In genomic region chr12:55300820-55301351, GRCm38 (mm10) we compare ENCODE assay signal across 8 mouse cellular contexts. TPM values are rescaled to one million over a fixed set of nuclear protein-coding genes. Genes with fewer than 3 reads are reported as not detected.
DNase-seq lines count a peak whose midpoint lies in the region; ATAC-seq and TF ChIP-seq lines count a peak whose summit lies in the region.

No protein-coding gene starts in this region.

- 81% methylated on average over 3 of the region's 3 CpGs for WGBS in heart, postnatal 0 days
- 88% methylated on average over 3 of the region's 3 CpGs for WGBS in embryonic facial prominence, embryonic 10.5 days
- WGBS in hindbrain, postnatal 0 days, result 83% methylated on average over 3 of the region's 3 CpGs
- WGBS in midbrain, embryonic 14.5 days, result 85% methylated on average over 3 of the region's 3 CpGs

- H3K4me1 ChIP-seq in heart, postnatal 0 days (ENCODE audit: control insufficient read depth, insufficient read depth), result peaks cover 22% of the 10 kb centered on the region
- H3K4me1 ChIP-seq in embryonic facial prominence, embryonic 10.5 days, result peaks cover 30% of the 10 kb centered on the region
- peaks cover 18% of the 10 kb centered on the region for H3K4me1 ChIP-seq in hindbrain, postnatal 0 days (ENCODE audit: insufficient read depth, low read length)
- peaks cover 23% of the 10 kb centered on the region for H3K4me1 ChIP-seq in midbrain, embryonic 14.5 days (ENCODE audit: control insufficient read depth, insufficient read depth, low read length)

- H3K27ac ChIP-seq in heart, postnatal 0 days (ENCODE audit: low read depth), result no peak overlapping the region
- H3K27ac ChIP-seq in embryonic facial prominence, embryonic 10.5 days (replicated peaks), result peak overlapping the region; percentile 96
- no peak overlapping the region for H3K27ac ChIP-seq in hindbrain, postnatal 0 days
- no peak overlapping the region for H3K27ac ChIP-seq in midbrain, embryonic 14.5 days (replicated peaks; ENCODE audit: low read depth, low read length)

- ATAC-seq in heart, postnatal 0 days (ENCODE audit: insufficient read depth, low read depth), result no peak
- no peak for ATAC-seq in hindbrain, postnatal 0 days
- ATAC-seq in midbrain, embryonic 14.5 days (ENCODE audit: low FRiP score, low TSS enrichment), result no peak

- TF ChIP-seq EP300 in heart, postnatal 0 days (IDR thresholded peaks at IDR 0.05; ENCODE audit: low read depth), result no peak

- no peaks in the 10 kb centered on the region for H3K9me3 ChIP-seq in heart, postnatal 0 days (replicated peaks; ENCODE audit: control insufficient read depth, low read length)
- no peaks in the 10 kb centered on the region for H3K9me3 ChIP-seq in embryonic facial prominence, embryonic 10.5 days
- H3K9me3 ChIP-seq in hindbrain, postnatal 0 days (ENCODE audit: low read length), result no peaks in the 10 kb centered on the region
- H3K9me3 ChIP-seq in midbrain, embryonic 14.5 days (ENCODE audit: control insufficient read depth, low read length), result no peaks in the 10 kb centered on the region

- no peak for DNase-seq in heart, postnatal 0 days (ENCODE audit: low spot score)
- DNase-seq in heart, adult 18-20 months, result no peak
- DNase-seq in embryonic facial prominence, embryonic 10.5 days (ENCODE audit: low spot score), result no peak
- no peak for DNase-seq in hindbrain, postnatal 0 days (ENCODE audit: low spot score)
- no peak for DNase-seq in midbrain, embryonic 14.5 days
- no peak for DNase-seq in retina, embryonic 14.5 days (ENCODE audit: low spot score)
- DNase-seq in kidney, postnatal 4 days, result no peak
- no peak for DNase-seq in thymus, adult 18-20 months

- no peak for TF ChIP-seq CTCF in heart, postnatal 0 days (IDR thresholded peaks at IDR 0.05; ENCODE audit: low read depth)
- TF ChIP-seq CTCF in hindbrain, postnatal 0 days (IDR thresholded peaks at IDR 0.05; ENCODE audit: low read depth), result no peak

- no peaks in the 10 kb centered on the region for H3K27me3 ChIP-seq in heart, postnatal 0 days (ENCODE audit: control insufficient read depth, insufficient read depth, low read length)
- H3K27me3 ChIP-seq in embryonic facial prominence, embryonic 10.5 days (replicated peaks; ENCODE audit: low read depth, poor library complexity, severe bottlenecking), result no peaks in the 10 kb centered on the region
- H3K27me3 ChIP-seq in hindbrain, postnatal 0 days (ENCODE audit: insufficient read depth, low read length), result no peaks in the 10 kb centered on the region
- no peaks in the 10 kb centered on the region for H3K27me3 ChIP-seq in midbrain, embryonic 14.5 days (ENCODE audit: control insufficient read depth, insufficient read depth, low read length)

- H3K4me3 ChIP-seq in heart, postnatal 0 days (ENCODE audit: low read depth, low read length), result no peak overlapping the region
- H3K4me3 ChIP-seq in embryonic facial prominence, embryonic 10.5 days, result peak overlapping the region; percentile 67
- H3K4me3 ChIP-seq in hindbrain, postnatal 0 days (ENCODE audit: low read length), result 0 out of 2 replicates have a peak overlapping the region, but pooled peaks have one; percentile 0
- H3K4me3 ChIP-seq in midbrain, embryonic 14.5 days (replicated peaks; ENCODE audit: low read depth, low read length), result peak overlapping the region; percentile 54

- peaks cover 21% of the 10 kb centered on the region for H3K36me3 ChIP-seq in heart, postnatal 0 days (replicated peaks; ENCODE audit: control insufficient read depth, insufficient read depth, low read length)
- peaks cover 48% of the 10 kb centered on the region for H3K36me3 ChIP-seq in embryonic facial prominence, embryonic 10.5 days (replicated peaks)
- H3K36me3 ChIP-seq in hindbrain, postnatal 0 days (ENCODE audit: insufficient read depth, low read length), result peaks cover 12% of the 10 kb centered on the region
- H3K36me3 ChIP-seq in midbrain, embryonic 14.5 days (ENCODE audit: control insufficient read depth, insufficient read depth, low read length), result peaks cover 23% of the 10 kb centered on the region

- peak overlapping the region; percentile 82; the same call in 1 of the 2 replicates for H3K4me2 ChIP-seq in heart, postnatal 0 days (ENCODE audit: low read depth, low read length)
- H3K4me2 ChIP-seq in hindbrain, postnatal 0 days (ENCODE audit: low read depth, low read length), result peak overlapping the region; percentile 80
- peak overlapping the region; percentile 64 for H3K4me2 ChIP-seq in midbrain, embryonic 14.5 days (ENCODE audit: low read length)

- no peak overlapping the region for H3K9ac ChIP-seq in heart, postnatal 0 days (replicated peaks; ENCODE audit: low read depth, low read length)
- no peak overlapping the region for H3K9ac ChIP-seq in hindbrain, postnatal 0 days (replicated peaks; ENCODE audit: low read length)
- no peak overlapping the region; the same call in 1 of the 2 replicates for H3K9ac ChIP-seq in midbrain, embryonic 14.5 days (replicated peaks; ENCODE audit: low read length)

RNA-seq across cellular contexts. Expression of gene 1110008L16Rik, which starts 1.5 kb away (rescaled TPM):
- 5.7 and 6.0 TPM in 2 replicates for total RNA-seq in heart, postnatal 0 days (2014; rRNA removed; ENCODE audit: low replicate concordance)
- polyA plus RNA-seq in heart, postnatal 0 days (2015; fragmentation: Nextera tagmentation; extraction: Ambion mirVana), result 6.5 and 7.3 TPM in 2 replicates
- total RNA-seq in heart, adult 18-20 months (2021), result 10 to 100 TPM in 1 of 2 experiments, 1 to 10 TPM in 1; 9.6 to 10.7 TPM
- polyA plus RNA-seq in embryonic facial prominence, embryonic 10.5 days (2016; fragmentation: Nextera tagmentation; extraction: Ambion mirVana), result 18.9 and 19.6 TPM in 2 replicates
- total RNA-seq in hindbrain, postnatal 0 days (2014; rRNA removed), result 9.8 and 10.4 TPM in 2 replicates
- polyA plus RNA-seq in hindbrain, postnatal 0 days (2015; fragmentation: Nextera tagmentation; extraction: Ambion mirVana), result 7.6 and 7.8 TPM in 2 replicates
- polyA plus RNA-seq in midbrain, embryonic 14.5 days (2014; fragmentation: Nextera tagmentation; extraction: Ambion mirVana), result 9.5 and 10.5 TPM in 2 replicates

RNA-seq across cellular contexts. Expression of gene Ppp2r3c, which starts 1.9 kb away (rescaled TPM):
- 4.0 and 4.3 TPM in 2 replicates for total RNA-seq in heart, postnatal 0 days (2014; rRNA removed; ENCODE audit: low replicate concordance)
- polyA plus RNA-seq in heart, postnatal 0 days (2015; fragmentation: Nextera tagmentation; extraction: Ambion mirVana), result 10.1 and 10.6 TPM in 2 replicates
- total RNA-seq in heart, adult 18-20 months (2021), result 10 to 100 TPM in 1 of 2 experiments, 1 to 10 TPM in 1; 8.4 to 10.3 TPM
- polyA plus RNA-seq in embryonic facial prominence, embryonic 10.5 days (2016; fragmentation: Nextera tagmentation; extraction: Ambion mirVana), result 22.2 and 23.0 TPM in 2 replicates
- 7.7 and 10.2 TPM in 2 replicates for total RNA-seq in hindbrain, postnatal 0 days (2014; rRNA removed)
- polyA plus RNA-seq in hindbrain, postnatal 0 days (2015; fragmentation: Nextera tagmentation; extraction: Ambion mirVana), result 18.4 and 19.6 TPM in 2 replicates
- 20.4 and 25.7 TPM in 2 replicates for polyA plus RNA-seq in midbrain, embryonic 14.5 days (2014; fragmentation: Nextera tagmentation; extraction: Ambion mirVana)
